Mouse (Mus musculus) lung, embryonic 15.5 days (tissue): Measurements from ENCODE around the gene Gm43518. TPM values are rescaled to one million over a fixed set of nuclear protein-coding genes. Genes with fewer than 3 reads are reported as not detected.

Source experiments
- ATAC-seq: fragments of 200-750 bp; cut with Nextera tagmentation; 2 replicates; pipeline ENCODE4 v1.8.0; 2017; ENCODE audit warnings: moderate number of reproducible peaks, borderline replicate concordance; ENCODE audit not compliant: low FRiP score, low TSS enrichment; ENCODE audit errors: extremely low read depth
- H3K27ac ChIP-seq: fragments of 300-500 bp; sonication (generic); 2 replicates; pipeline ENCODE4 v1.5.1; 2015; ENCODE audit warnings: moderate library complexity, mild to moderate bottlenecking, inconsistent platforms
- H3K27me3 ChIP-seq: fragments of 300-500 bp; sonication (generic); 2 replicates; pipeline ENCODE4 v1.6.1; 2015; ENCODE audit warnings: inconsistent platforms
- H3K36me3 ChIP-seq: fragments of 300-500 bp; sonication (generic); 2 replicates; pipeline ENCODE4 v1.6.1; 2015; ENCODE audit warnings: inconsistent platforms
- H3K4me1 ChIP-seq: fragments of 300-500 bp; sonication (generic); 2 replicates; pipeline ENCODE4 v1.6.1; 2015; ENCODE audit warnings: inconsistent platforms
- H3K4me2 ChIP-seq: fragments of 300-500 bp; sonication (generic); 2 replicates; pipeline ENCODE4 v1.6.1; 2015; ENCODE audit warnings: inconsistent platforms, mild to moderate bottlenecking, moderate library complexity
- H3K4me3 ChIP-seq: fragments of 300-500 bp; sonication (generic); 2 replicates; pipeline ENCODE4 v1.5.1; 2015; ENCODE audit warnings: mild to moderate bottlenecking, inconsistent platforms
- H3K9ac ChIP-seq: fragments of 300-500 bp; sonication (generic); 2 replicates; pipeline ENCODE4 v1.6.1; 2015; ENCODE audit warnings: inconsistent platforms
- H3K9me3 ChIP-seq: fragments of 300-500 bp; sonication (generic); 2 replicates; pipeline ENCODE4 v1.6.1; 2016; ENCODE audit warnings: inconsistent platforms
- WGBS: fragments of 180-500 bp; shearing (Covaris S2); methylation state at CpG from one replicate; pipeline ENCODE4 v1.1.7; 2015; 5-methylcytosine and 5-hydroxymethylcytosine counted together
- polyA plus RNA-seq: library from polyadenylated mRNA; unstranded; fragments of >200 nt; fragmentation: Nextera tagmentation; extraction: Ambion mirVana; gene quantifications from 2 replicates; pipeline ENCODE4 v1.2.1, GENCODE M21; 2015

The Gm43518 gene
- polyA plus RNA-seq, 1 experiment from 2014 or later: 2.3 TPM

DNA sequence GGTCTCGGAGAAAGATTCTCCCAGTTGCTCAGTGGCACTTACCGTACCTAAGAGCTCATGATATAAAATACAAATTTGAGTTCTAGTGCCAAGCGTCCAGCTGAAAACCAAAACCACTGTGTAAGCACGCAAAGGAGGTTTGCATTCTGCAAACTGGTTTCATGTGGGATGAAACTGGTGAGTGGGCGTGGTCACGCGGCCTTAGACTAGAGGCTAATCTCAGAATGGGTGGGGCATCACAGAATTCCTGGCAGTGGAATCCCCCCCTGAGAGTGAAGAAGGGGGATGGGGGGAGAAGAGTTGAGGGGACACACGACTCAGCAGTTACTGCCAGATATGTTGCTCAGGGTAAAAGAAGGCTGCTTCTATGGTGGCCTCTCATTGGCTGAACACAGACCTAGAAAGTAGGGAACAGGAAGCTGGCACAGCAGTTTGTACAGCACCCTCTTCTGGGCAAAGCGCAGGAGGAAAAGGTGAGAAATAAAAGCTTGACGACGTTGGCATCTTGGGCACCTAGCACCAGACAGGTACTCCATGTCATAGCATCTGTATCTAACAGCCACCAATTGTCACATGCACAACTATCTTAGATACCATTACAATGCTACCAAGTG is 23.1 kb upstream of the Gm43518 start:
- WGBS: 60% methylated on average over 11 of the region's 11 CpGs
- no peak overlapping the region for H3K4me2 ChIP-seq
- peaks cover 8% of the 10 kb centered on the region for H3K36me3 ChIP-seq
- H3K27ac ChIP-seq: no peak overlapping the region
- no peaks in the 10 kb centered on the region for H3K27me3 ChIP-seq
- no peak overlapping the region for H3K9ac ChIP-seq
- peaks cover 15% of the 10 kb centered on the region for H3K4me1 ChIP-seq
- H3K9me3 ChIP-seq: no peaks in the 10 kb centered on the region
- no peak overlapping the region for H3K4me3 ChIP-seq
- no peak for ATAC-seq

- Histone ChIP-seq H3K36me3 (peaks cover 28% of the 10 kb centered on the region), H3K4me2 (peak overlapping the region; percentile 44), H3K27me3 (no peaks in the 10 kb centered on the region), H3K9ac (no peak overlapping the region), H3K4me3 (peak overlapping the region; percentile 93; the same call in 1 of the 2 replicates), H3K27ac (no peak overlapping the region), H3K9me3 (no peaks in the 10 kb centered on the region), H3K4me1 (peaks cover 15% of the 10 kb centered on the region)
- 68% methylated on average over 17 of the region's 17 CpGs for WGBS
- no peak for ATAC-seq
Observed at GRCm38 (mm10) chr5:123906146-123906975, 20.9 kb upstream of the Gm43518 start.

GRCm38 (mm10) chr5:123906976-123907630 is 20.1 kb upstream of the Gm43518 start, which contains the start of gene Denr:
Gene Denr (plus strand): TSS chr5:123907175.
- Histone ChIP-seq H3K27ac (peak within 1 kb of the TSS; percentile 75), H3K4me3 (peak within 1 kb of the TSS; percentile 93), H3K27me3 (no peaks in the 10 kb centered on the region), H3K9me3 (no peaks in the 10 kb centered on the region), H3K9ac (peak within 1 kb of the TSS; percentile 100), H3K36me3 (peaks cover 34% of the 10 kb centered on the region), H3K4me2 (peak within 1 kb of the TSS; percentile 87), H3K4me1 (peaks cover 15% of the 10 kb centered on the region)
- peak; percentile 96 for ATAC-seq
- WGBS: 0% methylated on average over 59 of the region's 61 CpGs

DNA sequence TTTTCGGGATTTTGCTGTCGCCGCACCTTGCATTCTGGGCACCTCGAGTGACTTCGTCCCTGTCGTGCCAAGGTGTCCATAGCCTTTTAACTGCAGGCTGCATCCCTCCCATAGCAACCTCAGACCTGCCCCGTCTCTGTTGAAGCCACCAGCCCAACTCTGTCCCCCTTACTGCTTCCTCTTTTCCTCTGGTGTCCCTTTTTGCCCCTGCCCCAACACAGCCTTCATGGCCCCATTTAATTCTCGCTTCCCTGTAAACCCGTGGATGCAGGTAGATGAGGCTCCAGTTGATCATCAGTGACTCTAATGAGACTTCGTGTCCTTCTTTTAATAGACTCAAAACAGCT is 19.6 kb upstream of the Gm43518 start:
- peak overlapping the region; percentile 87 for H3K4me2 ChIP-seq
- H3K27ac ChIP-seq: peak overlapping the region; percentile 75; the same call in 1 of the 2 replicates
- peak overlapping the region; percentile 100 for H3K9ac ChIP-seq
- H3K36me3 ChIP-seq: peaks cover 39% of the 10 kb centered on the region
- peaks cover 15% of the 10 kb centered on the region for H3K4me1 ChIP-seq
- ATAC-seq: no peak
- H3K27me3 ChIP-seq: no peaks in the 10 kb centered on the region
- WGBS: 4% methylated on average over 10 of the region's 10 CpGs
- H3K4me3 ChIP-seq: peak overlapping the region; percentile 93
- H3K9me3 ChIP-seq: no peaks in the 10 kb centered on the region

- H3K4me2 ChIP-seq: no peak overlapping the region
- H3K36me3 ChIP-seq: peaks cover 81% of the 10 kb centered on the region
- ATAC-seq: no peak
- no peaks in the 10 kb centered on the region for H3K27me3 ChIP-seq
- no peaks in the 10 kb centered on the region for H3K9me3 ChIP-seq
- no peak overlapping the region for H3K9ac ChIP-seq
- H3K4me1 ChIP-seq: no peaks in the 10 kb centered on the region
- no peak overlapping the region for H3K27ac ChIP-seq
- WGBS: 84% methylated on average over 3 of the region's 3 CpGs
- H3K4me3 ChIP-seq: no peak overlapping the region
Observed at GRCm38 (mm10) chr5:123914852-123915251, 12.4 kb upstream of the Gm43518 start.

- 86% methylated on average over 6 of the region's 6 CpGs for WGBS
- Histone ChIP-seq H3K27ac (no peak overlapping the region), H3K9me3 (no peaks in the 10 kb centered on the region), H3K9ac (no peak overlapping the region), H3K4me3 (no peak overlapping the region), H3K4me2 (no peak overlapping the region), H3K27me3 (no peaks in the 10 kb centered on the region), H3K4me1 (no peaks in the 10 kb centered on the region), H3K36me3 (peaks cover 84% of the 10 kb centered on the region)
- ATAC-seq: no peak
Observed at GRCm38 (mm10) chr5:123922112-123922511, 5.1 kb upstream of the Gm43518 start.

- peaks cover 37% of the 10 kb centered on the region for H3K36me3 ChIP-seq
- H3K27me3 ChIP-seq: no peaks in the 10 kb centered on the region
- peaks cover 10% of the 10 kb centered on the region for H3K4me1 ChIP-seq
- peak within 1 kb of the TSS; percentile 93 for H3K9ac ChIP-seq
- peak within 1 kb of the TSS; percentile 86 for H3K27ac ChIP-seq
- peak; percentile 98 for ATAC-seq
- H3K4me2 ChIP-seq: peak within 1 kb of the TSS; percentile 78
- no peaks in the 10 kb centered on the region for H3K9me3 ChIP-seq
- under 1% methylated on average over 56 of the region's 56 CpGs for WGBS
- peak within 1 kb of the TSS; percentile 65 for H3K4me3 ChIP-seq
Observed at GRCm38 (mm10) chr5:123930508-123930989, 3.3 kb downstream of the Gm43518 start, which contains the start of gene Ccdc62. Gene Ccdc62 (plus strand): TSS chr5:123930679.

DNA sequence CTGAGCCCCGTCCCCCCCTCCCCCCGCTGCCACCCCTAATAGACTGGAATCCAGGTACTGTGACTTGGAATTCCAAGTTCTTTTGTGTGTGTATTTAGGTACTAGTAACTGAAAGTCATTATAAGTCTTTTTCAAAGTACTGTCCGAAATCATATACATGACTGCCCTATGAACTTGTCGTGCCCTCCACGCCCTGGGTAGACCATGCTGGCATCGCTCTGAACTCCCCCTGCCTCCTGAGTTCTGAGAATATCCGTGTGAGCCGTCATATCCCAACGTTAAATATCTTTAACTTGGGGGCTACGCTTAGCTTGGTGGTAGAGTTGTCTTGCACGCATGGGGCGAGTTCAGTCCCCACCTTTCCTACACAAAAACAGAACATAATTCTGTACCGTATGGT is 3.9 kb downstream of the Gm43518 start:
- peaks cover 31% of the 10 kb centered on the region for H3K36me3 ChIP-seq
- H3K9ac ChIP-seq: peak overlapping the region; percentile 93
- H3K9me3 ChIP-seq: no peaks in the 10 kb centered on the region
- peak overlapping the region; percentile 65 for H3K4me3 ChIP-seq
- H3K27ac ChIP-seq: 0 out of 2 replicates have a peak overlapping the region, but pooled peaks have one; percentile 83
- 44% methylated on average over 13 of the region's 13 CpGs for WGBS
- no peaks in the 10 kb centered on the region for H3K27me3 ChIP-seq
- no peak for ATAC-seq
- peak overlapping the region; percentile 78 for H3K4me2 ChIP-seq
- peaks cover 10% of the 10 kb centered on the region for H3K4me1 ChIP-seq

- no peaks in the 10 kb centered on the region for H3K27me3 ChIP-seq
- no peak overlapping the region for H3K9ac ChIP-seq
- H3K4me2 ChIP-seq: no peak overlapping the region
- H3K4me3 ChIP-seq: no peak overlapping the region
- H3K27ac ChIP-seq: no peak overlapping the region
- no peak for ATAC-seq
- H3K36me3 ChIP-seq: peaks cover 13% of the 10 kb centered on the region
- peaks cover 10% of the 10 kb centered on the region for H3K4me1 ChIP-seq
- H3K9me3 ChIP-seq: no peaks in the 10 kb centered on the region
Observed at GRCm38 (mm10) chr5:123932927-123933326, 5.7 kb downstream of the Gm43518 start.

DNA sequence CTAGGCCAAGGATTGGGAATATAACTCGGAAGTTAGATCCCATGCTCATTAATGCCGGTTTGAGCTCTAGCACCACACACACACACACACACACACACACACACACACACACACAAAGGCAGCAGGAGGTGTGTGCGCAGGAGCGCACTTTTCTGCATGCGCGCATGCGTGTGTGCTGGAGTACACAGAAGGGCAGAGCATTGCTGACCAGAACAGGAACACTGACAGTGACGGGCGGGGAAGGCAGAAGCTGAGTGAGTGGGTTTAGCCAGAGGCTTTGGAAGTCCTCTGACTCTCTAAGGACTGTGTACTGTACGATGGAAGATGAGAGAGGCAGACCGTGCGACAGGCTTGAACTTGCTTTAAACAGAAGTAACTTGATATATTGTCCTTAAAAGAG is 6.3 kb downstream of the Gm43518 start:
- no peaks in the 10 kb centered on the region for H3K9me3 ChIP-seq
- WGBS: 88% methylated on average over 12 of the region's 12 CpGs

GRCm38 (mm10) chr5:123933957-123934591 is 6.9 kb downstream of the Gm43518 start:
- Histone ChIP-seq H3K4me3 (no peak overlapping the region), H3K4me1 (peaks cover 10% of the 10 kb centered on the region), H3K4me2 (no peak overlapping the region), H3K27ac (no peak overlapping the region), H3K27me3 (no peaks in the 10 kb centered on the region), H3K36me3 (0 out of 2 replicates have a peak, but pooled peaks cover 3% of the 10 kb centered on the region), H3K9ac (no peak overlapping the region), H3K9me3 (no peaks in the 10 kb centered on the region)
- 37% methylated on average over 18 of the region's 18 CpGs for WGBS
- ATAC-seq: no peak

More for the DNA sequence above, 6.3 kb downstream of the Gm43518 start:
- Histone ChIP-seq H3K27ac (no peak overlapping the region), H3K4me3 (no peak overlapping the region), H3K4me2 (no peak overlapping the region), H3K9ac (no peak overlapping the region), H3K36me3 (peaks cover 7% of the 10 kb centered on the region; the same call in 1 of the 2 replicates), H3K4me1 (peaks cover 10% of the 10 kb centered on the region), H3K27me3 (no peaks in the 10 kb centered on the region)
- no peak for ATAC-seq
